Mouse (Mus musculus) embryo, embryonic 10 days (tissue): Measurements from ENCODE around the gene Ubac1.

ENCODE experiments used
- DNase-seq: peaks from one replicate; pipeline ENCODE4 v3.0.0-alpha.2; 2015; ENCODE audit warnings: low spot score

Gene Ubac1

DNA sequence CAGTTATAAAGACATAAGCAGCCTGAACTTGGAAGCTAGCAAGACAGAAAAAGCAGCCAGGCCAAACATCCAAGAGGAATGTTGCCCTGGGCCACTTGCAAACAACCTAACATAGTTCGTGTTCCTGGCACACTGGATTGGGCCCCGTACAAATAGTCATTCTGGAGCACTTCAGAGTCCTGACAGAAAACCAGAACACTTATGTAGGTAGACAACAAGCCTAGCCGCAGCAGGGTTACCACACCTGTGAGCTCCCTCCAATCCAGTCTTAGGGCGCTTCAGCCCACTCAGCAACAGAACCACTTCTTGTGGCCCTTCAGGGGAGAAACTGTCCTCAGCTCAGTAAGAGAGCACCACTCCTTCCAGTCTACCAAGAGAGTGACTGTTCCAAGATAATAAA is 52.2 kb downstream of the Ubac1 start:
- no peak for DNase-seq

GRCm38 (mm10) chr2:25949291-25949690 is 72.3 kb downstream of the Ubac1 start:
- DNase-seq, result no peak
